Mouse (Mus musculus): ENCODE data around the gene Slc35f4. TPM values are rescaled to one million over a fixed set of nuclear protein-coding genes. Genes with fewer than 3 reads are reported as not detected.

Gene Slc35f4
- total and polyA plus RNA-seq, 3 experiments: not detected

DNA sequence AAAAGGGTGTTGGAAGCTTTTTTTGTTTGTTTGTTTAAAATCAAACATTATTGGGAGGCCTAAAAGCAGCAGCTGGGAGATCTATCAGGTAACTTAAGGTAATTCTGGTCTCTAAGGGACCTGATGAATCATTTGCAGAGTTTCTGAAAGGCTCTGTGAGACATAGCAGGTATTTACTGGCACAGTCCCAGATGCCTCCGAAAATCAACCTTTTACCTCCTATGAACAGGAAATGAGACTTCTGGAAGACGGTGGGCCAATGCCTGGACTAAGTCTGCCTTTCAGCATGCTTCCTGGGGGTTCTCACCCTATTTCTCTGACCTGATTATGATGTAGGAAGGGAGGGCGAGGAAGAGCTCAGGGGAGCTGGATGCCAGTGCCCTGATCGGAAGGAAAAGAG lies 188.8 kb downstream of the Slc35f4 start:
- Histone ChIP-seq H3K27me3 (replicated peaks) (no peaks in the 10 kb centered on the region), H3K36me3 (replicated peaks in 1 of 2; ENCODE audit: control insufficient read depth in 1 of 2, insufficient read depth in 1 of 2, low read length in 1 of 2) (no peaks in the 10 kb centered on the region), H3K4me1 (ENCODE audit: control insufficient read depth in 1 of 2, insufficient read depth in 2 of 2) (no peaks in the 10 kb centered on the region), H3K9ac (ENCODE audit: insufficient read depth, low read depth) (no peak overlapping the region), H3K4me3 (replicated peaks in 1 of 3; ENCODE audit: low read depth in 2 of 3, low read length in 2 of 3, poor library complexity in 1 of 3) (no peak overlapping the region), H3K27ac (ENCODE audit: insufficient read depth, low read depth) (no peak overlapping the region), H3K79me2 (replicated peaks; ENCODE audit: control insufficient read depth, extremely low read depth, insufficient read depth, poor library complexity, severe bottlenecking) (no peaks in the 10 kb centered on the region), H3K9me3 (replicated peaks; ENCODE audit: low read length) (no peaks in the 10 kb centered on the region), H3K4me2 (ENCODE audit: insufficient read depth, low read depth, poor library complexity, severe bottlenecking) (no peak overlapping the region)
- TF ChIP-seq JUN (IDR thresholded peaks at IDR 0.05; ENCODE audit: insufficient read depth, low read depth, low read length): no peak
- TF ChIP-seq BHLHE40 (IDR thresholded peaks at IDR 0.05; ENCODE audit: low read depth, low read length): no peak
- TF ChIP-seq SIN3A (IDR thresholded peaks at IDR 0.05; ENCODE audit: low read length): no peak
- TF ChIP-seq IRF4 (IDR thresholded peaks at IDR 0.05; ENCODE audit: low read depth, low read length): no peak
- TF ChIP-seq NELFE (IDR thresholded peaks at IDR 0.05; ENCODE audit: low read depth, low read length): no peak
- TF ChIP-seq RCOR1 (conservative IDR thresholded peaks at IDR 0.05; ENCODE audit: low read depth, low read length): no peak
- TF ChIP-seq ZMIZ1 (IDR thresholded peaks at IDR 0.05; ENCODE audit: low read depth, low read length): no peak
- no peak for TF ChIP-seq MYC (IDR thresholded peaks at IDR 0.05; ENCODE audit: low read depth, low read length)
- dilution Hi-C loops (cut with MboI; ENCODE audit: extremely low pct_ligation_motif_present, extremely low pct_unique_long_range_greater_than_20kb, low sequenced_read_pairs) (no loop called here), in situ Hi-C loops (cut with MboI; ENCODE audit: low pct_ligation_motif_present, low pct_unique_long_range_greater_than_20kb, low sequenced_read_pairs) (loop anchor here (25.0 kb wide), 1 partner anchor 700 kb away; no protein-coding TSS in a partner anchor)
- no peak for DNase-seq (ENCODE audit: extremely low read depth)

DNA sequence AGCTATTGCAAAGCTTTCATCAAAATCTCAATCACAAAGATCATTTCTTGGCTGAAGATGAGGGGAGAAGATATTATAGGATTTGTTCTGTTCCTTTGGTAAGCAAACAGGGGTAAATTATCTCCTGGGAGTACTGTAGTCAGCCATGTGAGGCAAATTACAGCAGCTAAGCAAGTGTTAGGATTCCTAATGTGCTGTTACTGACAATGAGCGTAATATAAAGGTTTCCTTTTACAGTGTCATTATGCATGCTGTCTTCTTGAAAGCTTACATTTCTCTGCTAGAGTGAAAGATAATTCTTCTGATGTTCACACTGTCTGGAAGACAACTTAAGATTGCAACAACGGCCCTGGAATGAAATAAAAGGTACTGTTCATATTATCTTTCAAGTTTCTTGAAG lies 192.0 kb downstream of the Slc35f4 start:
- Histone ChIP-seq H3K4me3 (replicated peaks in 1 of 3; ENCODE audit: low read depth in 2 of 3, low read length in 2 of 3, poor library complexity in 1 of 3) (no peak overlapping the region), H3K4me1 (ENCODE audit: control insufficient read depth in 1 of 2, insufficient read depth in 2 of 2) (no peaks in the 10 kb centered on the region), H3K9me3 (replicated peaks; ENCODE audit: low read length) (no peaks in the 10 kb centered on the region), H3K9ac (ENCODE audit: insufficient read depth, low read depth) (no peak overlapping the region), H3K27ac (ENCODE audit: insufficient read depth, low read depth) (no peak overlapping the region), H3K27me3 (replicated peaks) (no peaks in the 10 kb centered on the region), H3K36me3 (replicated peaks in 1 of 2; ENCODE audit: control insufficient read depth in 1 of 2, insufficient read depth in 1 of 2, low read length in 1 of 2) (no peaks in the 10 kb centered on the region), H3K79me2 (replicated peaks; ENCODE audit: control insufficient read depth, extremely low read depth, insufficient read depth, poor library complexity, severe bottlenecking) (no peaks in the 10 kb centered on the region), H3K4me2 (ENCODE audit: insufficient read depth, low read depth, poor library complexity, severe bottlenecking) (no peak overlapping the region)
- dilution Hi-C loops (cut with MboI; ENCODE audit: extremely low pct_ligation_motif_present, extremely low pct_unique_long_range_greater_than_20kb, low sequenced_read_pairs) (no loop called here), in situ Hi-C loops (cut with MboI; ENCODE audit: low pct_ligation_motif_present, low pct_unique_long_range_greater_than_20kb, low sequenced_read_pairs) (loop anchor here (25.0 kb wide), 1 partner anchor 697 kb away; no protein-coding TSS in a partner anchor)
- no peak for DNase-seq (ENCODE audit: extremely low read depth)
- TF ChIP-seq MEF2A (IDR thresholded peaks at IDR 0.05; ENCODE audit: borderline replicate concordance, low read depth, low read length) (no peak), NELFE (IDR thresholded peaks at IDR 0.05; ENCODE audit: low read depth, low read length) (no peak), POLR2A (IDR thresholded peaks at IDR 0.05; ENCODE audit: low read depth, low read length) (no peak), KAT2A (IDR thresholded peaks at IDR 0.05; ENCODE audit: insufficient replicate concordance, low read length) (no peak), MYC (IDR thresholded peaks at IDR 0.05; ENCODE audit: low read depth, low read length) (no peak), MAFK (IDR thresholded peaks at IDR 0.05; ENCODE audit: insufficient replicate concordance, low read length) (no peak), TCF12 (IDR thresholded peaks at IDR 0.05; ENCODE audit: low read depth, low read length) (no peak), CTCF (conservative IDR thresholded peaks at IDR 0.05 in 1 of 2, IDR thresholded peaks at IDR 0.05 in 1 of 2; ENCODE audit: low read depth in 2 of 2, low read length in 2 of 2) (no peak), RAD21 (IDR thresholded peaks at IDR 0.05; ENCODE audit: low read depth, low read length) (no peak), ETS1 (conservative IDR thresholded peaks at IDR 0.05; ENCODE audit: low read depth, low read length) (no peak), RCOR1 (conservative IDR thresholded peaks at IDR 0.05; ENCODE audit: low read depth, low read length) (no peak), JUND (conservative IDR thresholded peaks at IDR 0.05; ENCODE audit: low read depth, low read length) (no peak), HCFC1 (IDR thresholded peaks at IDR 0.05; ENCODE audit: low read depth, low read length) (no peak), NRF1 (IDR thresholded peaks at IDR 0.05; ENCODE audit: low read depth, low read length) (no peak), MAX (IDR thresholded peaks at IDR 0.05; ENCODE audit: low read length) (no peak)

Measured in CH12.LX (cell line).